Mouse (Mus musculus): ENCODE data around the gene Olr1.

- TF ChIP-seq CTCF (conservative IDR thresholded peaks at IDR 0.05; ENCODE audit: low read length) (no peak), NANOG (IDR thresholded peaks at IDR 0.05; ENCODE audit: borderline replicate concordance, low read length) (no peak)
These were observed at the start of gene Olr1 for GRCm38 (mm10) chr6:129507024-129507423.

All from E14TG2a.4 (cell line).